Mouse (Mus musculus) heart, postnatal 0 days (tissue): Measurements from ENCODE around the gene Plxdc2. TPM values are rescaled to one million over a fixed set of nuclear protein-coding genes. Genes with fewer than 3 reads are reported as not detected.

ENCODE experiments used
- ATAC-seq: fragments of 200-750 bp; cut with Nextera tagmentation; 2 replicates; pipeline ENCODE4 v1.8.0; 2017; ENCODE audit warnings: low read depth, moderate number of reproducible peaks, moderate library complexity; ENCODE audit not compliant: insufficient read depth
- DNase-seq: peaks from one replicate; pipeline ENCODE4 v3.0.0-alpha.2; 2016; ENCODE audit warnings: low spot score
- H3K27ac ChIP-seq: fragments of 300-500 bp; sonication (generic); 2 replicates; pipeline ENCODE4 v1.5.1; 2014; ENCODE audit warnings: low read depth, mild to moderate bottlenecking
- H3K27me3 ChIP-seq: fragments of 300-500 bp; sonication (generic); 2 replicates; pipeline ENCODE4 v1.6.1; 2014; ENCODE audit warnings: low read length, mixed read lengths; ENCODE audit not compliant: control insufficient read depth, insufficient read depth
- H3K36me3 ChIP-seq: fragments of 300-500 bp; sonication (generic); replicated peaks from 2 replicates; pipeline ENCODE4 v1.6.1; 2014; ENCODE audit warnings: low read length, mixed read lengths; ENCODE audit not compliant: control insufficient read depth, insufficient read depth
- H3K4me1 ChIP-seq: fragments of 300-500 bp; sonication (generic); 2 replicates; pipeline ENCODE4 v1.6.1; 2014; ENCODE audit warnings: antibody characterized with exemption; ENCODE audit not compliant: control insufficient read depth, insufficient read depth
- H3K4me2 ChIP-seq: fragments of 300-500 bp; sonication (generic); 2 replicates; pipeline ENCODE4 v1.6.1; 2014; ENCODE audit warnings: low read depth, mild to moderate bottlenecking, low read length, moderate library complexity
- H3K4me3 ChIP-seq: fragments of 300-500 bp; sonication (generic); 2 replicates; pipeline ENCODE4 v1.5.1; 2014; ENCODE audit warnings: low read depth, low read length
- H3K9ac ChIP-seq: fragments of 300-500 bp; sonication (generic); replicated peaks from 2 replicates; pipeline ENCODE4 v1.6.1; 2014; ENCODE audit warnings: low read depth, low read length, mixed read lengths
- H3K9me3 ChIP-seq: fragments of 300-500 bp; sonication (generic); replicated peaks from 2 replicates; pipeline ENCODE4 v1.6.1; 2016; ENCODE audit warnings: low read length; ENCODE audit not compliant: control insufficient read depth
- CTCF ChIP-seq: IDR thresholded peaks from 2 replicates; pipeline ENCODE4 v1.5.1; 2016; ENCODE audit warnings: antibody characterized with exemption, control low read depth, low read depth
- EP300 ChIP-seq: IDR thresholded peaks from 2 replicates; pipeline ENCODE4 v1.6.1; 2016; ENCODE audit warnings: antibody characterized with exemption, low read depth
- WGBS: fragments of 180-500 bp; shearing (Covaris S2); extraction: QIAGEN DNeasy Blood & Tissue Kit; methylation state at CpG from one replicate; pipeline ENCODE4 v1.1.7; 2014; 5-methylcytosine and 5-hydroxymethylcytosine counted together
- polyA plus RNA-seq: library from polyadenylated mRNA; unstranded; fragments of >200 nt; fragmentation: Nextera tagmentation; extraction: Ambion mirVana; gene quantifications from 2 replicates; pipeline ENCODE4 v1.2.1, GENCODE M21; 2015
- total RNA-seq: library from RNA; depleted of rRNA; stranded (reverse); fragments of >200 nt; gene quantifications from 2 replicates; pipeline ENCODE4 v1.2.3, GENCODE M21; 2014; ENCODE audit warnings: low replicate concordance

Gene Plxdc2
- total and polyA plus RNA-seq, 2 experiments from 2014 or later, result 4.2 to 6.1 TPM

DNA sequence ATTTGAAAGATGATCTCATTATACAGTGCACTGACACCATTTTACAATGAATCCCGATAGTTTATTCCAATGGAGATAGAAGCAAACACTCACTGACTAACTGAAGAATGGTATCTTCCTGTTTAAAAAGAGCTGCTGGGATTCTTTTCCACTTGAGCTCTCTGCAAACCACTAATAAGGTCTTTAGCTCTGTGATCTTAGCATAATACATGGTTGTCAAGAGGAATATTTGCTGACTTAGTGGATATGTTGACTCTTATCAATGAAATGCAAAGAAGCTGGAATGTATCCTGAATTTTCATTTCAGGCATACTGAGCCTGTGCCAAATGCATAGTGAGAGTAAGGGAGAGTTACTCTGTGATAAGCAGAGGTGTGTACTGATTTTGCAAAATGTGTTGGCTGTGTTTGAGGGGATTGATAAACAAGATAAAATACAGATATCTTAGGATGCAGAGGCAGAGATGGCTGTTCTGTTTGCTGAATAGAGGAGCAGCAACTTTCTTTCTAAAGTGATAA is 100.2 kb downstream of the Plxdc2 start:
- DNase-seq (no peak), ATAC-seq (no peak)
- 59% methylated on average over 1 of the region's 1 CpGs for WGBS
- TF ChIP-seq CTCF (no peak), EP300 (no peak)
- H3K4me3 ChIP-seq, result no peak overlapping the region
- H3K4me1 ChIP-seq, result peaks cover 17% of the 10 kb centered on the region
- H3K9me3 ChIP-seq, result no peaks in the 10 kb centered on the region
- H3K36me3 ChIP-seq, result no peaks in the 10 kb centered on the region
- H3K9ac ChIP-seq, result no peak overlapping the region
- H3K27me3 ChIP-seq, result no peaks in the 10 kb centered on the region
- no peak overlapping the region for H3K27ac ChIP-seq
- no peak overlapping the region for H3K4me2 ChIP-seq

DNA sequence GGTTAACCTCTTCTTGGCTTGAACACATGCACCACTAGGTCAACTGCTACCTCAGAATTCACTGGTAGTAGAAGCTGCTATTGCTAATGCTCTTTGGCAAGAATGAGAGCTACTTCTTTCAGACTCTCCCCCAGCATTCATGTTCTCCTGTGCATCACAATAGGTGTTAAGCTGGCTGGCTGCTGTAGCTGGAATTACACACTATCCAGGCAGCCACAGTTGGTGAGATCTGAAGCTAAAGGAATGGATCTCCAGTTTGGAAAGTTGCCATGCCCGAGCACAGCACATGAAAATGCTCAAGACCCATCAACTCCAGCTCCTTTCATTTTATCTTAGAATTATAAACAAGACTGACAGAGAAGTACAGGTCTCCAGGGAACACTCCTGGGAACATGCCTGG is 103.4 kb downstream of the Plxdc2 start:
- 7% methylated on average over 1 of the region's 1 CpGs for whole genome bisulfite sequencing
- H3K36me3 ChIP-seq, result no peaks in the 10 kb centered on the region
- no peak overlapping the region for H3K27ac ChIP-seq
- H3K27me3 ChIP-seq, result no peaks in the 10 kb centered on the region
- peaks cover 17% of the 10 kb centered on the region for H3K4me1 ChIP-seq
- ATAC-seq (no peak), DNase-seq (no peak)
- H3K4me2 ChIP-seq, result no peak overlapping the region
- H3K9me3 ChIP-seq, result no peaks in the 10 kb centered on the region
- no peak for TF ChIP-seq EP300
- no peak for TF ChIP-seq CTCF
- H3K9ac ChIP-seq, result no peak overlapping the region
- no peak overlapping the region for H3K4me3 ChIP-seq

DNA sequence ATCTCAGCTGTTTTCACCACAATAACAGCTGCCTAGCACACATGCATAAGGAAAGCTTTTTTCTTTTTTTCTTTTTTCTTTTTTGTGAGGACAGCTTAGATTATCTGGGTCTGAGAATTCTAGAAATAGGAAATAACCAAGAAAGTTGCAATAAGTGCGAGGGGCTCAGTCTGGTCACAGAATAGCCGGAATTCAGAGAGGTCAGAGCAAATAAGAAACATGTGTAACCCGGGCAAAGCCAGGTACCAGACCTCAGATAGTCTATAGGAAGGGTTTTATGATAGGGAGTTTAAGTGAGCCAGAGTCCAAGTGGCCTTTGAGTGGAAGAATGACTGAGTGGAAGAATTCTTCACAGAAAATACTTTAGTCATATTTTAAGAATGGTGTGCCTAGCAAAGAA is 114.0 kb downstream of the Plxdc2 start:
- no peak for ATAC-seq
- no peak overlapping the region for H3K4me3 ChIP-seq
- TF ChIP-seq CTCF, result no peak
- TF ChIP-seq EP300, result no peak
- no peaks in the 10 kb centered on the region for H3K9me3 ChIP-seq
- H3K36me3 ChIP-seq, result no peaks in the 10 kb centered on the region
- H3K4me2 ChIP-seq, result no peak overlapping the region
- H3K27me3 ChIP-seq, result no peaks in the 10 kb centered on the region
- WGBS, result 76% methylated on average over 3 of the region's 3 CpGs
- DNase-seq, result no peak
- H3K9ac ChIP-seq, result no peak overlapping the region
- no peaks in the 10 kb centered on the region for H3K4me1 ChIP-seq
- H3K27ac ChIP-seq, result no peak overlapping the region

DNA sequence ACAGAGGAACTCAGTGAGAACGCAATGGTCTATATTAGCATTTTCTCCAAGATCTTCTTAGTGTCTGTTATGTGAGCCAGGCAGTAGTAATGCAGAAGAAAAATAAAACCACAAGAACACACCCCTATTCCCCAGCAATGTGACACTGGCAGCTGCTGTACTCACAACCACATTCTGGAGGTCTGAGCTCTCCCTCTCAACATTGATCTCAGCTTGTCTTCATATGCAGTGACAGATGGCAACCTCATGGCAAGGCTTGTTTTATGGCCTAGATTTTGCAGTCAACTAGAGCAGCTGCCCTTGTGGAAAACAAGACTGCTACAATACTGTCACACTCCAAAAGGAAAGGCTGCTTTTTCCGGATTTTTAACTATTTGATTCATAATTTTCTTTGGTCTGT is 127.8 kb downstream of the Plxdc2 start:
- no peaks in the 10 kb centered on the region for H3K36me3 ChIP-seq
- H3K9ac ChIP-seq, result no peak overlapping the region
- H3K9me3 ChIP-seq, result no peaks in the 10 kb centered on the region
- no peak overlapping the region for H3K4me3 ChIP-seq
- no peak for DNase-seq
- H3K27me3 ChIP-seq, result no peaks in the 10 kb centered on the region
- no peak overlapping the region for H3K27ac ChIP-seq
- no peak for ATAC-seq
- no peaks in the 10 kb centered on the region for H3K4me1 ChIP-seq
- no peak overlapping the region for H3K4me2 ChIP-seq
- WGBS, result 83% methylated on average over 2 of the region's 2 CpGs
- TF ChIP-seq CTCF, result no peak
- TF ChIP-seq EP300, result no peak

DNA sequence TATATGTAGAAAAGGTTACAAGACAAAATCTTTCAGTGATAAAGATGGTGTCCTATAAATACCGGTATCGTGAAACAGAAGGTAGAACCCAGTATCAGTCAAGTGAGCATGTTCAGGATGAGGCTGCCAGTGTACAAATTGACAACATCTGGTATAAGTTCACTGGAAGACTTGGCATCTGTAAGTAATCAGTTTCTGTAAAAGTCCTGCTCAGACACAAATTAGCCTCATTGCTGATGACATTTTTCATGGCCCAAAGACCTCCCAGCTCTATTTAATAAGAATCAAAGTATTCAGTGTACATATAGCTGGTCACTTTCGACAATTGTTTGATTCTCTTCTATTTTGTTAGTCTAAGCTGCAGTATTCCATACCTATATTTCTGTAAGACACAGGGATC is 129.9 kb downstream of the Plxdc2 start:
- Histone ChIP-seq H3K27ac (no peak overlapping the region), H3K4me3 (no peak overlapping the region), H3K27me3 (no peaks in the 10 kb centered on the region), H3K4me1 (no peaks in the 10 kb centered on the region), H3K4me2 (no peak overlapping the region), H3K9me3 (no peaks in the 10 kb centered on the region), H3K36me3 (no peaks in the 10 kb centered on the region), H3K9ac (no peak overlapping the region)
- DNase-seq, result no peak
- ATAC-seq, result no peak
- TF ChIP-seq CTCF, result no peak
- no peak for TF ChIP-seq EP300
- WGBS, result 85% methylated on average over 3 of the region's 3 CpGs

DNA sequence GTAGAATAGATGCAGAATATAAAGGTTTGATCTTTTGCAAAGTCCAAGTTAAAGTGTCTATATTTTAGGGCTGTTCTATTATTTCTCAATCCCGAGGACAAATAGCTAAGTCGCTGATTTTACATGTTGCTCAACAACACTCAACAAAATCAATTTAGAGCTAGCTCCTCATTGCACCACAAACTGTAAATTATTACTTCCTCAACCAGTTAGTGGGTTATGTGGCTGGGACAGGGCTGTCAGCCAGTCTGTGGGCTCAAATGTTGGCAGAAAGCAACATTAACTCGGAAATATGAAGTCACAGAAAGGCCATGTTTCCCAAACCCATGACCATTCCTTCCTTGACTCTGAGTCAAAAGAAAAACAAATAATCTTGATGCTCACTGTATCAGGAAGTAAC is 135.1 kb downstream of the Plxdc2 start:
- H3K27ac ChIP-seq, result no peak overlapping the region
- H3K27me3 ChIP-seq, result no peaks in the 10 kb centered on the region
- ATAC-seq (no peak), DNase-seq (peak; percentile 12)
- no peaks in the 10 kb centered on the region for H3K9me3 ChIP-seq
- TF ChIP-seq CTCF (no peak), EP300 (no peak)
- no peaks in the 10 kb centered on the region for H3K4me1 ChIP-seq
- H3K36me3 ChIP-seq, result no peaks in the 10 kb centered on the region
- WGBS, result 65% methylated on average over 3 of the region's 3 CpGs
- H3K9ac ChIP-seq, result no peak overlapping the region
- no peak overlapping the region for H3K4me3 ChIP-seq
- no peak overlapping the region for H3K4me2 ChIP-seq
